Mouse (Mus musculus): Measurements from ENCODE around the gene Frmd4a. TPM values are rescaled to one million over a fixed set of nuclear protein-coding genes. Genes with fewer than 3 reads are reported as not detected.

Frmd4a gene
- total RNA-seq (2021) (10 to 100 TPM; 20.0 to 21.0 TPM), polyA plus RNA-seq (2012; rRNA removed) (10.4 and 13.6 TPM in 2 replicates)
- long read RNA-seq, partial matches to known transcripts: 5 of 8 reads
- long read RNA-seq, other reads (novel, unspliced or antisense): 3 of 8 reads

DNA sequence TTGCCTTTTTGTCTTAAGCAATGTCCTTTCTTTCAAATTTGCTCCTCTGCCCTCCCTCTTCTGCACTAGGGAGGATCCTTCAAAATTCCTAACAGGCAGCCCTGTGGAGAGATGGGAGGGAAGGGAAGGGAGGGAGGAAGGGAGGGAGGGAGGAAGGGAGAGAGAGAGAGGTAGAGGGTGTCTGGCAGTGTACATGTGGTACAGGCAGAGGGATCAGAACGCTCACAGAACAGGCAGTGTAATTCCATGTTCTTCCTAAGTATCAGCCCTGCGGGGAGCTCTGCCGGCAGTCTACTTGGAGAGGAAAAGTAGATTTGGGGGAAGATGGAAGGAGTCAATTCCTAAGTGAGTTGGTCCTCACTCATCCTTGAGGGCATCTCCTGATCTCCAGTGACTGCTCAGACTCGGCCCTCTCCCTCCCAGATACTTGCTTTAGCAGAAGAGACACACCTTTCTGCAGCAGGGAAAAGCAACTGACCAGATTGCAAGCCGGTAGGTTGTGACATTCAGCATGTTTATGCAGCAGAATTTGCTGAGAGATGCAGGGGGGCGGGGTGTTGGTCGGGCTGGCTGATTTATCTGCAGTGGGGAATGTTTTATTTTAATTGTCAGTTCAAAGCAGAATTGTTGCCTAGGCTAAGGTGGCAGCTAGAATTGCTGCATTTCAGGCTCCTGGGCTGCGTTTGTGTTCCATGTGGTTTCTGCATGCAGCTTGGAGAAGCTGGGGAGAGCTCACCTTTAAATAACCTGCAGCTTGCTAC is at the start of gene Frmd4a:
TSS of gene Frmd4a (plus strand) at position 190 of the 761 bp plus-strand sequence.
- no peaks in the 10 kb centered on the region for H3K4me1 ChIP-seq (ENCODE audit: control insufficient read depth, insufficient read depth, low read length)
- H3K79me2 ChIP-seq (replicated peaks; ENCODE audit: control insufficient read depth, insufficient read depth, low read length): no peaks in the 10 kb centered on the region
- no peak within 1 kb of the TSS for H3K27ac ChIP-seq
- H3K4me3 ChIP-seq: no peak within 1 kb of the TSS
- no peak within 1 kb of the TSS for H3K9ac ChIP-seq (ENCODE audit: low read depth, low read length)
- 43% methylated on average over 8 of the region's 8 CpGs for WGBS
- DNase-seq: no peak
- H3K27me3 ChIP-seq (ENCODE audit: control insufficient read depth, insufficient read depth, low read length): no peaks in the 10 kb centered on the region
- intact Hi-C loops (cut with DNase I): no loop called here
- no peak for TF ChIP-seq POLR2A (IDR thresholded peaks at IDR 0.05; ENCODE audit: insufficient read depth, low read depth, low read length)
- TF ChIP-seq CTCF (IDR thresholded peaks at IDR 0.05): no peak
- no peak for TF ChIP-seq EP300 (IDR thresholded peaks at IDR 0.05; ENCODE audit: insufficient read depth, low read depth, low read length)
- H3K36me3 ChIP-seq (ENCODE audit: control insufficient read depth, insufficient read depth, low read length): no peaks in the 10 kb centered on the region

DNA sequence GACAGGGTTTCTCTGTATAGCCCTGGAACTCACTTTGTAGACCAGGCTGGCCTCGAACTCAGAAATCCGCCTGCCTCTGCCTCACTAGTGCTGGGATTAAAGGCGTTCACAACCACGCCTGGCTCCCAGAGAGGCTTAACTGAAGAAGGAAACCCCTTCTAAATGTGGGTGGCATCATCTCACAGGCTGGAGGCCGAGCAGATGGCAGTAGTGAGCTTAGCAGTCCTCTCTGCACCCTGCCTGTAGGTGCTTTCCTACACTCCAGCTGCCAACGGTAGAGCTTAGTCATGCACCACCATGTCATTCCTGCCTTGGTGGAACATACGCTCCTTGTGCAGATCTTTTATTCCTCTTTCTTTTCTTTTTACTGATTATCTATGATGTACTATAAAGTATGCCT is 28.6 kb upstream of the Frmd4a start:
- H3K4me1 ChIP-seq (ENCODE audit: control insufficient read depth, insufficient read depth, low read length): no peaks in the 10 kb centered on the region
- TF ChIP-seq CTCF (IDR thresholded peaks at IDR 0.05): no peak
- TF ChIP-seq EP300 (IDR thresholded peaks at IDR 0.05; ENCODE audit: insufficient read depth, low read depth, low read length): no peak
- no peak for TF ChIP-seq POLR2A (IDR thresholded peaks at IDR 0.05; ENCODE audit: insufficient read depth, low read depth, low read length)
- H3K27me3 ChIP-seq (ENCODE audit: control insufficient read depth, insufficient read depth, low read length): no peaks in the 10 kb centered on the region
- H3K4me3 ChIP-seq: no peak overlapping the region
- no peak overlapping the region for H3K27ac ChIP-seq
- WGBS: 81% methylated on average over 7 of the region's 7 CpGs
- H3K36me3 ChIP-seq (ENCODE audit: control insufficient read depth, insufficient read depth, low read length): no peaks in the 10 kb centered on the region
- no peak overlapping the region for H3K9ac ChIP-seq (ENCODE audit: low read depth, low read length)
- DNase-seq: no peak
- intact Hi-C loops (cut with DNase I): no loop called here
- no peaks in the 10 kb centered on the region for H3K79me2 ChIP-seq (replicated peaks; ENCODE audit: control insufficient read depth, insufficient read depth, low read length)

DNA sequence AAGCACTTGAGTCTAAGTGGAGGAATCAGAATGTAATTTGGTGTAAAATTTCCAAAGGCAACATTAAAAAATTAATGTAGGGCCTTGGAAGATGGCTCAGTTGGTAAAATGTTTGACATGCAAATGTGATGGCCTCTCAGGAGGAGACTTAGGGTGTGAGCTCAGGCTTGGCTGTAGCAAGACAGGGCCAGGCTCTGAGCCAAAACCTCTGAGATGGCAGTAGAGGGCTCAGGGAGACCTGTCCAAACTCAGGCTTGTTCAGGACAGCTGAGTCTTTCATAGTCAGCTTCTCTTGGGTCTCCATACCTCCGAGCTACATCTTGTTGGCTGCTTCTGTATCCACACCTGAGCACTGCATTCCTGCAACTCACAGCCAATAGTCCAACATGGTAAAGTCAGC is 27.1 kb upstream of the Frmd4a start:
- intact Hi-C loops (cut with DNase I): no loop called here
- H3K27me3 ChIP-seq (ENCODE audit: control insufficient read depth, insufficient read depth, low read length): no peaks in the 10 kb centered on the region
- no peak overlapping the region for H3K27ac ChIP-seq
- no peak overlapping the region for H3K4me3 ChIP-seq
- H3K9ac ChIP-seq (ENCODE audit: low read depth, low read length): no peak overlapping the region
- H3K36me3 ChIP-seq (ENCODE audit: control insufficient read depth, insufficient read depth, low read length): no peaks in the 10 kb centered on the region
- TF ChIP-seq POLR2A (IDR thresholded peaks at IDR 0.05; ENCODE audit: insufficient read depth, low read depth, low read length): no peak
- no peak for TF ChIP-seq EP300 (IDR thresholded peaks at IDR 0.05; ENCODE audit: insufficient read depth, low read depth, low read length)
- TF ChIP-seq CTCF (IDR thresholded peaks at IDR 0.05): no peak
- no peaks in the 10 kb centered on the region for H3K79me2 ChIP-seq (replicated peaks; ENCODE audit: control insufficient read depth, insufficient read depth, low read length)
- no peak for DNase-seq
- no peaks in the 10 kb centered on the region for H3K4me1 ChIP-seq (ENCODE audit: control insufficient read depth, insufficient read depth, low read length)
- WGBS: 65% methylated on average over 1 of the region's 1 CpGs

DNA sequence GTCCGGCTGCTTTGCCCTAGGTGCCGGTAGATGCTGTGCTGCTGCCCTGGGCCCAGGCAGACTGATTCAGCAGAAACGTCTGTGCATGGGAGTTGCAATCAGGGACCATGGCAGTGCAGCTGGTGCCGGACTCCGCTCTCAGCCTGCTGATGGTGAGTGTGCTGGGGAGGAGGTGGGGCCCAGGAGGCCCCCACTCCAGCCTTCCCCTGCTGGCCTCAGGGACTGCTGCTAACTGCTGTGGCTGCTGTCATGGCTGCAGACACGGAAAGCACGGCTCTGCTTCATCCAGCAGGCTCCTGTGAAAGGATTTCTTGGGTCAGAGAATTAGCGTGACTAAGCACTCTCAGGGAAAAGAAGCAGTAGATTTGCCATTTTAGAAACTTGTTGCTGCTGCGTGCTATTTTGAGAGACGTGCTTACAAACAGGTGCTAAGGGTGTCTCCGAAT is 937 bp downstream of the Frmd4a start:
- no peak overlapping the region for H3K4me3 ChIP-seq

DNA sequence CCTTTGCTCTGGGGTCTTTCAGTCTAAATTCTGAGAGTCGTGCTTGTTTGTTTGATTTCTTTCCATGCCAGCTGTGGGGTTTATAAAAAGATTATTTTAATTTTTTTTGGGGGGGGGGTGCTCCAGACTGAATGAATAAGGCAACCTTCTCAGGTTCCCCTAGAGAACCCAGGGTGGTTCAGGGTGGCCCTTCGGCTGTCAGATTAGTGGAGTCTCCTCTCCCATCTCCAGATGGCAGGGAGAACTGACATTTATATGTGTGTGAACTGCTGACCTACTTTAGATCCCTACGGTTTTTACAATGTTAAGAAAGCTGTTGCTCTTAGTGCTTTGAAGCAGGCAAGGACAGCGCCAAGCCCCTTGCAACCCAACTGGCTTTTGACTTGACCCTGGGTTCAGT is 1.4 kb downstream of the Frmd4a start:
- Histone ChIP-seq H3K27ac (no peak overlapping the region), H3K9ac (ENCODE audit: low read depth, low read length) (no peak overlapping the region), H3K79me2 (replicated peaks; ENCODE audit: control insufficient read depth, insufficient read depth, low read length) (no peaks in the 10 kb centered on the region), H3K4me3 (no peak overlapping the region), H3K27me3 (ENCODE audit: control insufficient read depth, insufficient read depth, low read length) (no peaks in the 10 kb centered on the region), H3K36me3 (ENCODE audit: control insufficient read depth, insufficient read depth, low read length) (no peaks in the 10 kb centered on the region), H3K4me1 (ENCODE audit: control insufficient read depth, insufficient read depth, low read length) (no peaks in the 10 kb centered on the region)
- DNase-seq: no peak
- TF ChIP-seq POLR2A (IDR thresholded peaks at IDR 0.05; ENCODE audit: insufficient read depth, low read depth, low read length): no peak
- TF ChIP-seq CTCF (IDR thresholded peaks at IDR 0.05): no peak
- TF ChIP-seq EP300 (IDR thresholded peaks at IDR 0.05; ENCODE audit: insufficient read depth, low read depth, low read length): no peak
- intact Hi-C loops (cut with DNase I): no loop called here
- whole genome bisulfite sequencing: 82% methylated on average over 4 of the region's 4 CpGs

More for the DNA sequence above, 937 bp downstream of the Frmd4a start:
- no peaks in the 10 kb centered on the region for H3K4me1 ChIP-seq (ENCODE audit: control insufficient read depth, insufficient read depth, low read length)
- H3K36me3 ChIP-seq (ENCODE audit: control insufficient read depth, insufficient read depth, low read length): no peaks in the 10 kb centered on the region
- intact Hi-C loops (cut with DNase I): no loop called here
- DNase-seq: no peak
- no peaks in the 10 kb centered on the region for H3K27me3 ChIP-seq (ENCODE audit: control insufficient read depth, insufficient read depth, low read length)
- 54% methylated on average over 11 of the region's 11 CpGs for WGBS
- TF ChIP-seq POLR2A (IDR thresholded peaks at IDR 0.05; ENCODE audit: insufficient read depth, low read depth, low read length): no peak
- no peak overlapping the region for H3K27ac ChIP-seq
- no peak overlapping the region for H3K9ac ChIP-seq (ENCODE audit: low read depth, low read length)
- H3K79me2 ChIP-seq (replicated peaks; ENCODE audit: control insufficient read depth, insufficient read depth, low read length): no peaks in the 10 kb centered on the region

DNA sequence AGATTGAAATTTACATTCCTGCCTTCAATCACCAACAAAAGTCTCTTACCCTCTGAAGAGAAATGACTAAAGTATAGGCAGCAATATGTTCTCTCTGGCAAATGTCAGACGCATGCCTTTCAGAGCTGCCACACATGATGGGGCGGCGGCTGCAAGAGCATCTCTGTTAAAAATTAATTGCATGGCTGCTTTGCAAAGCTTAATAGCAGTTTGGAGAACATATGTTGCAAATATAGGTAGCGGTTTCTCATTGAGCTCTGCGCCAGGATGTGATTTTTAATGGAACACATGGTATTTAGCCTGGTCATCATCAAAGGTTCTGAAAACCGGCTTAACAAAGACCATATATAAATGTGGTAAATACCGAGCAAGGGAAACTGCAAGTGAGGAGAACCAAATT is 7.4 kb downstream of the Frmd4a start:
- H3K4me3 ChIP-seq: no peak overlapping the region
- no peak overlapping the region for H3K9ac ChIP-seq (ENCODE audit: low read depth, low read length)
- intact Hi-C loops (cut with DNase I): no loop called here
- no peaks in the 10 kb centered on the region for H3K79me2 ChIP-seq (replicated peaks; ENCODE audit: control insufficient read depth, insufficient read depth, low read length)
- WGBS: 88% methylated on average over 7 of the region's 7 CpGs
- no peaks in the 10 kb centered on the region for H3K27me3 ChIP-seq (ENCODE audit: control insufficient read depth, insufficient read depth, low read length)
- no peak overlapping the region for H3K27ac ChIP-seq
- H3K4me1 ChIP-seq (ENCODE audit: control insufficient read depth, insufficient read depth, low read length): no peaks in the 10 kb centered on the region
- no peaks in the 10 kb centered on the region for H3K36me3 ChIP-seq (ENCODE audit: control insufficient read depth, insufficient read depth, low read length)
- no peak for DNase-seq
- no peak for TF ChIP-seq POLR2A (IDR thresholded peaks at IDR 0.05; ENCODE audit: insufficient read depth, low read depth, low read length)
- TF ChIP-seq EP300 (IDR thresholded peaks at IDR 0.05; ENCODE audit: insufficient read depth, low read depth, low read length): no peak
